In the genomic region with DNA sequence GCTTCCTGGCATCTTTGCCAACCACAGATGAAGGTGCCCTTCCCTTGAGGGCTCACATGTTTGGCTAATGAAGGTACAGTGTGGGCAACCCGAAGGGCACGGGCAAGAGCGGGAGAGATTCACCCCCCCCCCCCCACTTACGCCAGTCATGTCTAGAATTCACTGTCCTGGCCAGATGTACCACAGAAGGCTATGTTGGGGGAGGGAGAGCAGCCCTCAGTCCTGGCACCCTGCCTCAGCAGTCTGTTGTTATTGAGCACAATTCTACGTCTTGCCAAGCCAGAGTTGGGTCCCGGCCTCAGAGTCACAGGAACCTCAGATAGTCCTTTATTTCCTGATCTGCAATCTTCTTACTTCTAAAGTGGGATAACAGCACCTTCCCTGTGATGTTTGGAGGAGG, we compare ENCODE assay signal across 8 mouse cellular contexts.
DNase-seq lines count a peak whose midpoint lies in the region; ATAC-seq lines count a peak whose summit lies in the region.
"Had no signal": no experiment of that assay in that cellular context is flagged by ENCODE, and none has a peak within 500 bp of the region (broad histone marks: within the 10 kb centered on the region; RNA-seq: fewer than 3 reads in every experiment).

No protein-coding gene starts in this region.

- peak; percentile 47 for DNase-seq in kidney, postnatal 10 days
- DNase-seq in kidney, postnatal 4 days: no peak
- peak; percentile 68 to 74 for DNase-seq in cerebellum, adult 18-20 months
- DNase-seq in cerebellum, postnatal 36 days: peak; percentile 67 to 71
- DNase-seq in layer of hippocampus, adult 9-11 months: peak; percentile 74
- DNase-seq in spleen, postnatal 10 days (ENCODE audit: low spot score in 2 of 2): no peak

- ATAC-seq in megakaryocyte-erythroid progenitor cell, adult 5-6 weeks (replicated peaks; ENCODE audit: low FRiP score, low TSS enrichment, poor library complexity, severe bottlenecking): no peak
- ATAC-seq: Patski had no signal

Comparison
In these comparisons a context has a peak if more than half of its experiments do, and no peak if none do; other contexts are left out.
1. DNase-seq: peak in kidney, postnatal 10 days (single experiment), cerebellum, adult 18-20 months (2 of 2), cerebellum, postnatal 36 days (2 of 2) and layer of hippocampus, adult 9-11 months (single experiment); none in kidney, postnatal 4 days (0 of 2) and spleen, postnatal 10 days (0 of 2).